Mouse (Mus musculus) stomach, postnatal 0 days (tissue): Measurements from ENCODE around the gene Rasgef1b.

Source experiments
- CTCF ChIP-seq: IDR thresholded peaks from 2 replicates; pipeline ENCODE4 v1.5.1; 2016; ENCODE audit warnings: antibody characterized with exemption, low read depth, mild to moderate bottlenecking, moderate library complexity
- EP300 ChIP-seq: optimal IDR thresholded peaks from 2 replicates; pipeline ENCODE3; 2016; ENCODE audit warnings: antibody characterized with exemption

- no peak for TF ChIP-seq CTCF
- TF ChIP-seq EP300: no peak
Measured at GRCm38 (mm10) chr5:99288262-99288661, 440.6 kb downstream of the Rasgef1b start.
